Mouse (Mus musculus) left cerebral cortex, adult 8-10 months (tissue): ENCODE results near the gene Vsx2. TPM values are rescaled to one million over a fixed set of nuclear protein-coding genes. Genes with fewer than 3 reads are reported as not detected.

Source experiments
- DNase-seq, 2 experiments: peaks; one replicate each; pipeline ENCODE4 v3.0.0; 2022; ENCODE audit warnings: low spot score in 2 of 2
- total RNA-seq, 4 experiments: library from RNA; stranded (reverse); gene quantifications; 2 replicates each; pipeline ENCODE4 v1.2.4; 2022

The Vsx2 gene
- total RNA-seq, 4 experiments from 2014 or later = 0.17 to 0.39 (median 0.29) TPM

GRCm38 (mm10) chr12:84640654-84641053, 71.1 kb downstream of the Vsx2 start, which contains the start of gene Vrtn:
Gene Vrtn (plus strand): TSS chr12:84641019.
- no peak for DNase-seq

Other genes starting within 250 kb of the Vsx2 start
- 10 to 100 TPM; 22.0 to 28.3 (median 25.2) TPM for gene Coq6, start 208.1 kb upstream of the Vsx2 start, total RNA-seq
- gene Fam161b, start 207.9 kb upstream of the Vsx2 start, total RNA-seq = 10 to 100 TPM; 10.5 to 13.1 (median 12.2) TPM
- 10 to 100 TPM; 23.5 to 29.7 (median 27.0) TPM for gene Entpd5, start 160.7 kb upstream of the Vsx2 start, total RNA-seq
- gene Bbof1, start 160.7 kb upstream of the Vsx2 start, total RNA-seq = 1 to 10 TPM; 5.8 to 8.9 (median 6.2) TPM
- gene Rnf113a2, start 152.6 kb upstream of the Vsx2 start, total RNA-seq = 10 to 100 TPM; 11.7 to 15.2 (median 13.5) TPM
- gene Aldh6a1, start 118.8 kb upstream of the Vsx2 start, total RNA-seq = 10 to 100 TPM; 55.8 to 70.5 (median 60.5) TPM
- gene Lin52, start 118.3 kb upstream of the Vsx2 start, total RNA-seq = 10 to 100 TPM; 23.4 to 29.7 (median 27.4) TPM
- gene Abcd4, start 47.7 kb downstream of the Vsx2 start, total RNA-seq = 10 to 100 TPM in 3 of 4 experiments, 1 to 10 TPM in 1; 10.0 to 11.7 (median 10.9) TPM
- under 1 TPM in 3 of 4 experiments, not detected in 1; 0.15 to 0.53 (median 0.28) TPM for gene Vrtn, start 71.3 kb downstream of the Vsx2 start, total RNA-seq
- 10 to 100 TPM; 60.2 to 76.1 (median 70.8) TPM for gene Syndig1l, start 129.1 kb downstream of the Vsx2 start, total RNA-seq
- gene Npc2, start 203.4 kb downstream of the Vsx2 start, total RNA-seq = 10 to 100 TPM; 30.5 to 57.3 (median 41.3) TPM
- 10 to 100 TPM; 52.3 to 66.3 (median 60.8) TPM for gene Isca2, start 203.5 kb downstream of the Vsx2 start, total RNA-seq